Mouse (Mus musculus): ENCODE data around the gene C530008M17Rik.

The C530008M17Rik gene

GRCm38 (mm10) chr5:76665421-76665820, 9.1 kb downstream of the C530008M17Rik start:
- no peak for DNase-seq (ENCODE audit: low spot score)

GRCm38 (mm10) chr5:76666026-76666756, 9.9 kb downstream of the C530008M17Rik start:
- no peak for DNase-seq (ENCODE audit: low spot score)

- DNase-seq (ENCODE audit: low spot score): no peak
These were observed 11.8 kb downstream of the C530008M17Rik start for GRCm38 (mm10) chr5:76668118-76668517.

- DNase-seq (ENCODE audit: low spot score): no peak
These were observed 12.2 kb downstream of the C530008M17Rik start for GRCm38 (mm10) chr5:76668547-76668946.

GRCm38 (mm10) chr5:76670183-76670582, 13.9 kb downstream of the C530008M17Rik start:
- DNase-seq (ENCODE audit: low spot score): no peak

- DNase-seq (ENCODE audit: low spot score): no peak
These were observed 17.8 kb downstream of the C530008M17Rik start for GRCm38 (mm10) chr5:76674022-76674653.

GRCm38 (mm10) chr5:76675369-76675768, 19.1 kb downstream of the C530008M17Rik start:
- DNase-seq (ENCODE audit: low spot score): no peak

GRCm38 (mm10) chr5:76680959-76681358, 24.6 kb downstream of the C530008M17Rik start:
- DNase-seq (ENCODE audit: low spot score): no peak

GRCm38 (mm10) chr5:76681895-76682656, 25.8 kb downstream of the C530008M17Rik start:
- DNase-seq (ENCODE audit: low spot score): no peak

- DNase-seq (ENCODE audit: low spot score): no peak
These were observed 27.1 kb downstream of the C530008M17Rik start for GRCm38 (mm10) chr5:76683455-76683854.

- no peak for DNase-seq (ENCODE audit: low spot score)
These were observed 28.6 kb downstream of the C530008M17Rik start for GRCm38 (mm10) chr5:76684658-76685605.

GRCm38 (mm10) chr5:76687961-76688600, 31.8 kb downstream of the C530008M17Rik start:
- DNase-seq (ENCODE audit: low spot score): no peak

- no peak for DNase-seq (ENCODE audit: low spot score)
These were observed 32.3 kb downstream of the C530008M17Rik start for GRCm38 (mm10) chr5:76688643-76689042.

GRCm38 (mm10) chr5:76690177-76690593, 33.9 kb downstream of the C530008M17Rik start:
- no peak for DNase-seq (ENCODE audit: low spot score)

GRCm38 (mm10) chr5:76691251-76691650, 34.9 kb downstream of the C530008M17Rik start:
- no peak for DNase-seq (ENCODE audit: low spot score)

- DNase-seq (ENCODE audit: low spot score): no peak
These were observed 35.6 kb downstream of the C530008M17Rik start for GRCm38 (mm10) chr5:76691706-76692424.

- DNase-seq (ENCODE audit: low spot score): no peak
These were observed 41.2 kb downstream of the C530008M17Rik start for GRCm38 (mm10) chr5:76697536-76697935.

- no peak for DNase-seq (ENCODE audit: low spot score)
These were observed 41.9 kb downstream of the C530008M17Rik start for GRCm38 (mm10) chr5:76698187-76698586.

GRCm38 (mm10) chr5:76701127-76701853, 45.0 kb downstream of the C530008M17Rik start:
- no peak for DNase-seq (ENCODE audit: low spot score)

GRCm38 (mm10) chr5:76702104-76702503, 45.8 kb downstream of the C530008M17Rik start:
- no peak for DNase-seq (ENCODE audit: low spot score)
